Comparison of ENCODE assay signal across 13 mouse cellular contexts in the genomic region with DNA sequence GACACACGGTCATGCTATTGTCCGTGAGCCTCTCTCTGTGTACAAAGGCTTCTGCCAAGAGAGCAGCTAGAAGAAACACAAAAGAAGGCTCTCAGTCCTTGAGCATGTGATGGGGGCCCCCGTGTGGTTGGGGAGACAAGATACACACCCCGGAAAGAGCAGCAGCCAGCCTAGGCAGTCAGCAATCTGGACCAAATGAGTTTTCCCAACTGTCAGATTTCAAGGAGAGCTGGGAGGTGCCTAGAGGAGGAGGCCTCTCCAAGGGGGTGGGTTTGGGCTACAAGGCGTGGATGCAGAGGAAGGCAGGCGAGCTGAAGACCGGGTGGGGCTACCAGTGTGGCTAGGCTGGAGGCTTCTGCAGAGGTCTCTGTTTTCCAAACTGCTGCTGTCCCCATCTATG. TPM values are rescaled to one million over a fixed set of nuclear protein-coding genes. Genes with fewer than 3 reads are reported as not detected.
DNase-seq lines count a peak whose midpoint lies in the region; ATAC-seq and TF ChIP-seq lines count a peak whose summit lies in the region.
"Had no signal": no experiment of that assay in that cellular context is flagged by ENCODE, and none has a peak within 500 bp of the region (broad histone marks: within the 10 kb centered on the region; RNA-seq: fewer than 3 reads in every experiment).

No protein-coding gene starts in this region.

- H3K4me1 ChIP-seq in kidney, postnatal 0 days (replicated peaks; ENCODE audit: insufficient read depth, low read length), result no peaks in the 10 kb centered on the region
- no peaks in the 10 kb centered on the region for H3K4me1 ChIP-seq in stomach, postnatal 0 days (replicated peaks; ENCODE audit: control insufficient read depth, insufficient read depth)
- H3K4me1 ChIP-seq: forebrain, embryonic 12.5 days; midbrain, embryonic 13.5 days had no signal

- H3K4me3 ChIP-seq in kidney, postnatal 0 days (replicated peaks; ENCODE audit: low read depth, low read length), result no peak overlapping the region
- no peak overlapping the region for H3K4me3 ChIP-seq in stomach, postnatal 0 days (ENCODE audit: low read depth, low read length)
- H3K4me3 ChIP-seq: forebrain, embryonic 12.5 days; midbrain, embryonic 13.5 days had no signal

- no peaks in the 10 kb centered on the region for H3K36me3 ChIP-seq in kidney, postnatal 0 days (ENCODE audit: insufficient read depth, low read length)
- H3K36me3 ChIP-seq in stomach, postnatal 0 days (ENCODE audit: control insufficient read depth, insufficient read depth, low read length), result no peaks in the 10 kb centered on the region
- H3K36me3 ChIP-seq: forebrain, embryonic 12.5 days; midbrain, embryonic 13.5 days had no signal

- no peak for ATAC-seq in kidney, postnatal 0 days (replicated peaks; ENCODE audit: low FRiP score, low read depth)
- ATAC-seq in stomach, postnatal 0 days (ENCODE audit: low FRiP score, low TSS enrichment), result peak; percentile 46; the same call in 1 of the 2 replicates

- no peak overlapping the region for H3K4me2 ChIP-seq in kidney, postnatal 0 days (ENCODE audit: low read length)
- no peak overlapping the region for H3K4me2 ChIP-seq in stomach, postnatal 0 days (replicated peaks; ENCODE audit: low read depth)
- H3K4me2 ChIP-seq: forebrain, embryonic 12.5 days; midbrain, embryonic 13.5 days had no signal

- no peak overlapping the region for H3K27ac ChIP-seq in kidney, postnatal 0 days
- peak overlapping the region; percentile 40 for H3K27ac ChIP-seq in stomach, postnatal 0 days (replicated peaks)
- H3K27ac ChIP-seq: forebrain, embryonic 12.5 days; midbrain, embryonic 13.5 days had no signal

- WGBS in kidney, postnatal 0 days, result 51% methylated on average over 7 of the region's 7 CpGs
- 41% methylated on average over 7 of the region's 7 CpGs for WGBS in stomach, postnatal 0 days

- peak; percentile 23 for DNase-seq in adrenal gland, postnatal 14 days
- DNase-seq in adrenal gland, postnatal 36 days, result no peak
- no peak for DNase-seq in kidney, postnatal 0 days (ENCODE audit: low spot score)
- DNase-seq in kidney, adult 8-10 months, result no peak
- peak; percentile 39 for DNase-seq in testis, postnatal 10 days (ENCODE audit: low spot score)
- DNase-seq in testis, postnatal 14 days (ENCODE audit: low spot score), result no peak
- DNase-seq in stomach, postnatal 0 days (ENCODE audit: low spot score), result no peak
- DNase-seq in cerebellum, adult 9-11 months, result no peak
- DNase-seq: kidney, adult 2 months; spleen, adult 18-20 months had no signal

- TF ChIP-seq EP300 in stomach, postnatal 0 days (optimal IDR thresholded peaks at IDR 0.05), result no peak

- H3K9ac ChIP-seq in kidney, postnatal 0 days (ENCODE audit: low read depth, low read length), result no peak overlapping the region
- H3K9ac ChIP-seq in stomach, postnatal 0 days (ENCODE audit: low read length), result no peak overlapping the region
- H3K9ac ChIP-seq: forebrain, embryonic 12.5 days; midbrain, embryonic 13.5 days had no signal

- no peaks in the 10 kb centered on the region for H3K27me3 ChIP-seq in kidney, postnatal 0 days (ENCODE audit: insufficient read depth, low read length)
- H3K27me3 ChIP-seq in stomach, postnatal 0 days (ENCODE audit: control insufficient read depth, insufficient read depth, low read length), result no peaks in the 10 kb centered on the region

- TF ChIP-seq CTCF in kidney, postnatal 0 days (IDR thresholded peaks at IDR 0.05; ENCODE audit: low read depth), result peak; percentile 25; the same call in 1 of the 2 replicates
- TF ChIP-seq CTCF in stomach, postnatal 0 days (IDR thresholded peaks at IDR 0.05; ENCODE audit: low read depth), result peak; percentile 45; the same call in 1 of the 2 replicates

- no peaks in the 10 kb centered on the region for H3K9me3 ChIP-seq in kidney, postnatal 0 days (replicated peaks; ENCODE audit: low read length)
- no peaks in the 10 kb centered on the region for H3K9me3 ChIP-seq in stomach, postnatal 0 days (ENCODE audit: control insufficient read depth, low read length)
- H3K9me3 ChIP-seq: forebrain, embryonic 12.5 days; midbrain, embryonic 13.5 days had no signal

RNA-seq across cellular contexts. Expression of gene Rtl9, which starts 35.6 kb away (rescaled TPM):
- 0.15 and 0.30 TPM in 2 replicates for total RNA-seq in adrenal gland, postnatal 14 days (2021)
- under 1 TPM; 0.07 to 0.13 TPM for total RNA-seq in adrenal gland, postnatal 36 days (2021)
- 0.08 and 0.10 TPM in 2 replicates for polyA plus RNA-seq in kidney, postnatal 0 days (2015; fragmentation: Nextera tagmentation; extraction: Ambion mirVana)
- 0.15 and 0.24 TPM in 2 replicates for polyA plus RNA-seq in stomach, postnatal 0 days (2015; fragmentation: Nextera tagmentation; extraction: Ambion mirVana)
- total RNA-seq: neutrophil, adult 5-6 weeks had no signal

Comparison
In these comparisons a context has a peak if more than half of its experiments do, and no peak if none do; other contexts are left out.
1. DNase-seq: peak in adrenal gland, postnatal 14 days (single experiment) and testis, postnatal 10 days (single experiment); none in adrenal gland, postnatal 36 days (0 of 2), kidney, postnatal 0 days (single experiment), kidney, adult 8-10 months (0 of 2), testis, postnatal 14 days (single experiment), stomach, postnatal 0 days (single experiment) and cerebellum, adult 9-11 months (single experiment).